Mouse (Mus musculus): ENCODE measurements around the gene Pard3b. TPM values are rescaled to one million over a fixed set of nuclear protein-coding genes. Genes with fewer than 3 reads are reported as not detected.

Pard3b gene
- polyA plus RNA-seq (2015; fragmentation: Nextera tagmentation; extraction: Ambion mirVana): 20.0 and 20.4 TPM in 2 replicates

GRCm38 (mm10) chr1:61638347-61639111 lies at the start of gene Pard3b:
TSS of gene Pard3b (plus strand) at chr1:61638824.
- peak within 1 kb of the TSS; percentile 76 for H3K27ac ChIP-seq
- H3K4me1 ChIP-seq: peaks cover 22% of the 10 kb centered on the region
- ATAC-seq (replicated peaks; ENCODE audit: low FRiP score): peak; percentile 92

GRCm38 (mm10) chr1:61616176-61616575 lies 22.4 kb upstream of the Pard3b start:
- Histone ChIP-seq H3K4me3 (replicated peaks) (no peak overlapping the region), H3K27me3 (no peaks in the 10 kb centered on the region), H3K27ac (no peak overlapping the region), H3K4me2 (no peak overlapping the region), H3K9me3 (replicated peaks) (no peaks in the 10 kb centered on the region), H3K4me1 (no peaks in the 10 kb centered on the region), H3K9ac (no peak overlapping the region), H3K36me3 (no peaks in the 10 kb centered on the region)
- ATAC-seq (replicated peaks; ENCODE audit: low FRiP score): no peak

More at GRCm38 (mm10) chr1:61638347-61639111, at the start of gene Pard3b:
- Histone ChIP-seq H3K36me3 (no peaks in the 10 kb centered on the region), H3K4me3 (replicated peaks) (peak within 1 kb of the TSS; percentile 74), H3K4me2 (peak within 1 kb of the TSS; percentile 90), H3K27me3 (peaks cover 6% of the 10 kb centered on the region; the same call in 1 of the 2 replicates), H3K9me3 (replicated peaks) (no peaks in the 10 kb centered on the region), H3K9ac (peak within 1 kb of the TSS; percentile 90)
- under 1% methylated on average over 60 of the region's 60 CpGs for WGBS

- no peak overlapping the region for H3K4me3 ChIP-seq (replicated peaks)
- no peak for ATAC-seq (replicated peaks; ENCODE audit: low FRiP score)
- no peak overlapping the region for H3K4me2 ChIP-seq
- H3K4me1 ChIP-seq: no peaks in the 10 kb centered on the region
- H3K27ac ChIP-seq: no peak overlapping the region
- no peaks in the 10 kb centered on the region for H3K27me3 ChIP-seq
- H3K36me3 ChIP-seq: no peaks in the 10 kb centered on the region
- no peaks in the 10 kb centered on the region for H3K9me3 ChIP-seq (replicated peaks)
- WGBS: 79% methylated on average over 1 of the region's 1 CpGs
- H3K9ac ChIP-seq: no peak overlapping the region
These were observed 18.0 kb upstream of the Pard3b start for GRCm38 (mm10) chr1:61620651-61621050.

- Histone ChIP-seq H3K4me2 (no peak overlapping the region), H3K36me3 (no peaks in the 10 kb centered on the region), H3K4me3 (replicated peaks) (no peak overlapping the region), H3K9me3 (replicated peaks) (no peaks in the 10 kb centered on the region), H3K27me3 (no peaks in the 10 kb centered on the region; the same call in 1 of the 2 replicates), H3K9ac (no peak overlapping the region), H3K4me1 (no peaks in the 10 kb centered on the region), H3K27ac (no peak overlapping the region)
- WGBS: 78% methylated on average over 2 of the region's 2 CpGs
- no peak for ATAC-seq (replicated peaks; ENCODE audit: low FRiP score)
These were observed 8.8 kb upstream of the Pard3b start for GRCm38 (mm10) chr1:61629857-61630256.

- Histone ChIP-seq H3K4me2 (peak overlapping the region; percentile 90), H3K4me3 (replicated peaks) (peak overlapping the region; percentile 74), H3K9ac (peak overlapping the region; percentile 90), H3K27ac (peak overlapping the region; percentile 76), H3K36me3 (no peaks in the 10 kb centered on the region), H3K9me3 (replicated peaks) (no peaks in the 10 kb centered on the region), H3K27me3 (peaks cover 6% of the 10 kb centered on the region; the same call in 1 of the 2 replicates), H3K4me1 (peaks cover 22% of the 10 kb centered on the region)
- WGBS: 3% methylated on average over 36 of the region's 40 CpGs
- ATAC-seq (replicated peaks; ENCODE audit: low FRiP score): peak; percentile 74
These were observed 780 bp downstream of the Pard3b start for GRCm38 (mm10) chr1:61639114-61640093.

GRCm38 (mm10) chr1:61641880-61642279 lies 3.3 kb downstream of the Pard3b start:
- Histone ChIP-seq H3K4me3 (replicated peaks) (no peak overlapping the region), H3K27me3 (peaks cover 6% of the 10 kb centered on the region; the same call in 1 of the 2 replicates), H3K36me3 (no peaks in the 10 kb centered on the region), H3K4me2 (no peak overlapping the region), H3K4me1 (peaks cover 22% of the 10 kb centered on the region), H3K9me3 (replicated peaks) (no peaks in the 10 kb centered on the region), H3K9ac (no peak overlapping the region), H3K27ac (no peak overlapping the region)
- no peak for ATAC-seq (replicated peaks; ENCODE audit: low FRiP score)
- WGBS: 29% methylated on average over 4 of the region's 4 CpGs

- Histone ChIP-seq H3K36me3 (no peaks in the 10 kb centered on the region), H3K9me3 (replicated peaks) (no peaks in the 10 kb centered on the region), H3K4me3 (replicated peaks) (no peak overlapping the region), H3K27ac (no peak overlapping the region), H3K9ac (no peak overlapping the region), H3K4me2 (no peak overlapping the region), H3K4me1 (peaks cover 15% of the 10 kb centered on the region), H3K27me3 (no peaks in the 10 kb centered on the region)
- no peak for ATAC-seq (replicated peaks; ENCODE audit: low FRiP score)
- 65% methylated on average over 3 of the region's 3 CpGs for WGBS
These were observed 6.4 kb downstream of the Pard3b start for GRCm38 (mm10) chr1:61645062-61645461.

GRCm38 (mm10) chr1:61649964-61650363 lies 11.3 kb downstream of the Pard3b start:
- no peak for ATAC-seq (replicated peaks; ENCODE audit: low FRiP score)
- Histone ChIP-seq H3K9ac (no peak overlapping the region), H3K4me2 (no peak overlapping the region), H3K4me3 (replicated peaks) (no peak overlapping the region), H3K36me3 (no peaks in the 10 kb centered on the region), H3K9me3 (replicated peaks) (no peaks in the 10 kb centered on the region), H3K4me1 (peaks cover 17% of the 10 kb centered on the region), H3K27me3 (no peaks in the 10 kb centered on the region), H3K27ac (no peak overlapping the region)

GRCm38 (mm10) chr1:61651454-61652271 lies 13.0 kb downstream of the Pard3b start:
- Histone ChIP-seq H3K36me3 (no peaks in the 10 kb centered on the region), H3K9me3 (replicated peaks) (no peaks in the 10 kb centered on the region), H3K9ac (no peak overlapping the region), H3K4me3 (replicated peaks) (no peak overlapping the region), H3K27me3 (no peaks in the 10 kb centered on the region), H3K4me2 (no peak overlapping the region), H3K27ac (no peak overlapping the region), H3K4me1 (peaks cover 17% of the 10 kb centered on the region)
- ATAC-seq (replicated peaks; ENCODE audit: low FRiP score): 0 out of 2 replicates have a peak, but pooled peaks have one; percentile 36
- WGBS: 21% methylated on average over 1 of the region's 1 CpGs

GRCm38 (mm10) chr1:61657760-61658159 lies 19.1 kb downstream of the Pard3b start:
- H3K36me3 ChIP-seq: no peaks in the 10 kb centered on the region
- H3K4me2 ChIP-seq: no peak overlapping the region
- ATAC-seq (replicated peaks; ENCODE audit: low FRiP score): no peak
- no peaks in the 10 kb centered on the region for H3K4me1 ChIP-seq
- H3K27me3 ChIP-seq: no peaks in the 10 kb centered on the region
- H3K27ac ChIP-seq: no peak overlapping the region
- WGBS: 76% methylated on average over 3 of the region's 3 CpGs
- H3K4me3 ChIP-seq (replicated peaks): no peak overlapping the region
- H3K9ac ChIP-seq: no peak overlapping the region
- no peaks in the 10 kb centered on the region for H3K9me3 ChIP-seq (replicated peaks)

- Histone ChIP-seq H3K36me3 (no peaks in the 10 kb centered on the region), H3K27ac (no peak overlapping the region), H3K9me3 (replicated peaks) (no peaks in the 10 kb centered on the region), H3K4me2 (no peak overlapping the region), H3K4me1 (no peaks in the 10 kb centered on the region), H3K9ac (no peak overlapping the region), H3K27me3 (no peaks in the 10 kb centered on the region), H3K4me3 (replicated peaks) (no peak overlapping the region)
- ATAC-seq (replicated peaks; ENCODE audit: low FRiP score): no peak
- WGBS: 87% methylated on average over 3 of the region's 3 CpGs
These were observed 21.3 kb downstream of the Pard3b start for GRCm38 (mm10) chr1:61659931-61660330.
